Mouse (Mus musculus) neural tube, embryonic 13.5 days (tissue): Measurements from ENCODE around the gene Dph1. TPM values are rescaled to one million over a fixed set of nuclear protein-coding genes. Genes with fewer than 3 reads are reported as not detected.
A peak's percentile ranks its signal among the peaks of the same experiment; 100 is the strongest.

Experiments used
- ATAC-seq: fragments of 200-750 bp; cut with Nextera tagmentation; 2 replicates; pipeline ENCODE4 v1.8.0; 2017; ENCODE audit warnings: low read depth, mild to moderate bottlenecking, moderate TSS enrichment, moderate library complexity
- H3K27ac ChIP-seq: fragments of 300-500 bp; sonication (generic); replicated peaks from 2 replicates; pipeline ENCODE4 v1.5.1; 2015; ENCODE audit warnings: moderate library complexity, mild to moderate bottlenecking, inconsistent platforms
- H3K27me3 ChIP-seq: fragments of 300-500 bp; sonication (generic); 2 replicates; pipeline ENCODE4 v1.6.1; 2015; ENCODE audit warnings: mild to moderate bottlenecking, inconsistent platforms
- H3K36me3 ChIP-seq: fragments of 300-500 bp; sonication (generic); 2 replicates; pipeline ENCODE4 v1.6.1; 2015; ENCODE audit warnings: mild to moderate bottlenecking, inconsistent platforms
- H3K4me1 ChIP-seq: fragments of 300-500 bp; sonication (generic); replicated peaks from 2 replicates; pipeline ENCODE4 v1.6.1; 2015; ENCODE audit warnings: inconsistent platforms
- H3K4me2 ChIP-seq: fragments of 300-500 bp; sonication (generic); 2 replicates; pipeline ENCODE4 v1.6.1; 2015; ENCODE audit warnings: inconsistent platforms, mild to moderate bottlenecking, moderate library complexity
- H3K4me3 ChIP-seq: fragments of 300-500 bp; sonication (generic); 2 replicates; pipeline ENCODE4 v1.5.1; 2015; ENCODE audit warnings: mild to moderate bottlenecking, inconsistent platforms
- H3K9ac ChIP-seq: fragments of 300-500 bp; sonication (generic); 2 replicates; pipeline ENCODE4 v1.6.1; 2015; ENCODE audit warnings: moderate library complexity, mild to moderate bottlenecking, inconsistent platforms
- H3K9me3 ChIP-seq: fragments of 300-500 bp; sonication (generic); 2 replicates; pipeline ENCODE4 v1.6.1; 2016; ENCODE audit warnings: inconsistent platforms
- WGBS: fragments of 180-500 bp; shearing (Covaris S2); methylation state at CpG from one replicate; pipeline ENCODE4 v1.1.7; 2015; 5-methylcytosine and 5-hydroxymethylcytosine counted together
- microRNA counts: library from miRNA; unstranded; fragments of <30 nt; microRNA quantifications from one replicate; lab custom pipeline; 2016
- microRNA-seq: library from miRNA; unstranded; fragments of <30 nt; microRNA quantifications from one replicate; pipeline ENCODE4, GENCODE M21; 2016
- polyA plus RNA-seq: library from polyadenylated mRNA; unstranded; fragments of >200 nt; fragmentation: Nextera tagmentation; extraction: Ambion mirVana; gene quantifications from 2 replicates; pipeline ENCODE4 v1.2.1, GENCODE M21; 2015

Dph1 gene
- polyA plus RNA-seq, 1 experiment from 2014 or later = 15.0 TPM

GRCm38 (mm10) chr11:75136666-75137398 lies 54.2 kb downstream of the Dph1 start:
- WGBS = 58% methylated on average over 5 of the region's 5 CpGs
- Histone ChIP-seq H3K4me3 (no peak overlapping the region), H3K9me3 (no peaks in the 10 kb centered on the region), H3K4me1 (peaks cover 84% of the 10 kb centered on the region), H3K27ac (peak overlapping the region; percentile 34), H3K4me2 (no peak overlapping the region), H3K27me3 (no peaks in the 10 kb centered on the region), H3K9ac (no peak overlapping the region), H3K36me3 (no peaks in the 10 kb centered on the region)
- no peak for ATAC-seq

GRCm38 (mm10) chr11:75135358-75135757 lies 55.7 kb downstream of the Dph1 start:
- 96% methylated on average over 4 of the region's 4 CpGs for WGBS
- peaks cover 71% of the 10 kb centered on the region for H3K4me1 ChIP-seq

GRCm38 (mm10) chr11:75134485-75135068 lies 56.5 kb downstream of the Dph1 start:
- Histone ChIP-seq H3K27me3 (no peaks in the 10 kb centered on the region), H3K4me2 (no peak overlapping the region), H3K36me3 (no peaks in the 10 kb centered on the region), H3K9me3 (no peaks in the 10 kb centered on the region), H3K4me1 (peaks cover 63% of the 10 kb centered on the region), H3K27ac (peak overlapping the region; percentile 79; the same call in 1 of the 2 replicates), H3K4me3 (no peak overlapping the region), H3K9ac (no peak overlapping the region)
- 84% methylated on average over 5 of the region's 5 CpGs for WGBS
- no peak for ATAC-seq

More at GRCm38 (mm10) chr11:75135358-75135757, 55.7 kb downstream of the Dph1 start:
- H3K9me3 ChIP-seq = no peaks in the 10 kb centered on the region
- no peak overlapping the region for H3K9ac ChIP-seq
- 0 out of 2 replicates have a peak overlapping the region, but pooled peaks have one; percentile 79 for H3K27ac ChIP-seq
- ATAC-seq = no peak
- H3K36me3 ChIP-seq = no peaks in the 10 kb centered on the region
- no peak overlapping the region for H3K4me2 ChIP-seq
- H3K4me3 ChIP-seq = no peak overlapping the region
- no peaks in the 10 kb centered on the region for H3K27me3 ChIP-seq

GRCm38 (mm10) chr11:75133951-75134350 lies 57.1 kb downstream of the Dph1 start:
- H3K27me3 ChIP-seq = no peaks in the 10 kb centered on the region
- no peak overlapping the region for H3K4me3 ChIP-seq
- 0 out of 2 replicates have a peak overlapping the region, but pooled peaks have one; percentile 4 for H3K9ac ChIP-seq
- peak overlapping the region; percentile 79 for H3K27ac ChIP-seq
- no peaks in the 10 kb centered on the region for H3K9me3 ChIP-seq
- 17% methylated on average over 2 of the region's 2 CpGs for WGBS
- H3K36me3 ChIP-seq = no peaks in the 10 kb centered on the region
- ATAC-seq = peak; percentile 58
- H3K4me2 ChIP-seq = no peak overlapping the region
- peaks cover 57% of the 10 kb centered on the region for H3K4me1 ChIP-seq

GRCm38 (mm10) chr11:75133391-75133790 lies 57.6 kb downstream of the Dph1 start:
- Histone ChIP-seq H3K4me2 (no peak overlapping the region), H3K27me3 (no peaks in the 10 kb centered on the region), H3K4me1 (peaks cover 51% of the 10 kb centered on the region), H3K9ac (0 out of 2 replicates have a peak overlapping the region, but pooled peaks have one; percentile 4), H3K9me3 (no peaks in the 10 kb centered on the region), H3K36me3 (no peaks in the 10 kb centered on the region), H3K4me3 (no peak overlapping the region), H3K27ac (peak overlapping the region; percentile 79)
- no peak for ATAC-seq
- 89% methylated on average over 5 of the region's 5 CpGs for WGBS

- no peaks in the 10 kb centered on the region for H3K27me3 ChIP-seq
- H3K36me3 ChIP-seq = 0 out of 2 replicates have a peak, but pooled peaks cover 2% of the 10 kb centered on the region
- H3K4me3 ChIP-seq = no peak overlapping the region
- peaks cover 47% of the 10 kb centered on the region for H3K4me1 ChIP-seq
- H3K27ac ChIP-seq = peak overlapping the region; percentile 79; the same call in 1 of the 2 replicates
- H3K9ac ChIP-seq = no peak overlapping the region
- 74% methylated on average over 5 of the region's 5 CpGs for WGBS
- ATAC-seq = no peak
- H3K4me2 ChIP-seq = no peak overlapping the region
- H3K9me3 ChIP-seq = no peaks in the 10 kb centered on the region
Measured at GRCm38 (mm10) chr11:75132278-75132677, 58.8 kb downstream of the Dph1 start.

GRCm38 (mm10) chr11:75131300-75131699 lies 59.7 kb downstream of the Dph1 start:
- H3K27ac ChIP-seq = no peak overlapping the region

GRCm38 (mm10) chr11:75129481-75129880 lies 61.6 kb downstream of the Dph1 start:
- H3K9ac ChIP-seq = no peak overlapping the region
- no peak overlapping the region for H3K4me3 ChIP-seq
- ATAC-seq = no peak
- H3K36me3 ChIP-seq = 0 out of 2 replicates have a peak, but pooled peaks cover 2% of the 10 kb centered on the region
- no peaks in the 10 kb centered on the region for H3K9me3 ChIP-seq
- H3K4me2 ChIP-seq = no peak overlapping the region
- no peak overlapping the region for H3K27ac ChIP-seq
- H3K27me3 ChIP-seq = no peaks in the 10 kb centered on the region
- H3K4me1 ChIP-seq = peaks cover 26% of the 10 kb centered on the region
- WGBS = 95% methylated on average over 6 of the region's 6 CpGs

More at GRCm38 (mm10) chr11:75131300-75131699, 59.7 kb downstream of the Dph1 start:
- H3K4me1 ChIP-seq = peaks cover 39% of the 10 kb centered on the region
- no peak for ATAC-seq
- H3K9ac ChIP-seq = no peak overlapping the region
- WGBS = 88% methylated on average over 4 of the region's 4 CpGs
- H3K36me3 ChIP-seq = 0 out of 2 replicates have a peak, but pooled peaks cover 2% of the 10 kb centered on the region
- no peaks in the 10 kb centered on the region for H3K9me3 ChIP-seq
- H3K4me2 ChIP-seq = no peak overlapping the region
- H3K4me3 ChIP-seq = no peak overlapping the region
- no peaks in the 10 kb centered on the region for H3K27me3 ChIP-seq

MicroRNAs within 50 kb of the gene (microRNA counts, 519-probe panel; counts per million panel counts)
- 4,050 counts per million, percentile 65 among the panel's probes with 10 or more counts for microRNA mmu-miR-132 (lab: Ali Mortazavi, UCI)
- not detected for microRNA mmu-miR-212 (lab: Ali Mortazavi, UCI)

Small RNA genes within 50 kb of the gene (microRNA-seq; reads per million reads assigned to microRNA genes)
- gene Mir132 (420 reads per million, percentile 74 among the genes with 10 or more reads in this experiment), gene Mir212 (35.4 reads per million, percentile 40 among the genes with 10 or more reads in this experiment)

Other genes with a start within 250 kb of the Dph1 start
- gene Hic1, start 21.7 kb downstream of the Dph1 start, polyA plus RNA-seq = 7.4 and 9.2 TPM in 2 replicates
- 18.6 and 20.5 TPM in 2 replicates for gene Ovca2, start 12.4 kb downstream of the Dph1 start, polyA plus RNA-seq
- 12.4 and 16.5 TPM in 2 replicates for gene Rtn4rl1, start 2.5 kb upstream of the Dph1 start, polyA plus RNA-seq
- gene Rpa1, start 157.1 kb upstream of the Dph1 start, polyA plus RNA-seq = 50.5 and 51.1 TPM in 2 replicates
- gene Smyd4, start 157.2 kb upstream of the Dph1 start, polyA plus RNA-seq = 12.8 and 16.0 TPM in 2 replicates
- 60.8 and 74.9 TPM in 2 replicates for gene Serpinf1, start 231.5 kb upstream of the Dph1 start, polyA plus RNA-seq
- gene Serpinf2, start 248.3 kb upstream of the Dph1 start, polyA plus RNA-seq = 0.25 TPM in 1 of 2 replicates, not detected in the other